Mouse (Mus musculus): ENCODE measurements around the gene Stk24.

Stk24 gene

DNA sequence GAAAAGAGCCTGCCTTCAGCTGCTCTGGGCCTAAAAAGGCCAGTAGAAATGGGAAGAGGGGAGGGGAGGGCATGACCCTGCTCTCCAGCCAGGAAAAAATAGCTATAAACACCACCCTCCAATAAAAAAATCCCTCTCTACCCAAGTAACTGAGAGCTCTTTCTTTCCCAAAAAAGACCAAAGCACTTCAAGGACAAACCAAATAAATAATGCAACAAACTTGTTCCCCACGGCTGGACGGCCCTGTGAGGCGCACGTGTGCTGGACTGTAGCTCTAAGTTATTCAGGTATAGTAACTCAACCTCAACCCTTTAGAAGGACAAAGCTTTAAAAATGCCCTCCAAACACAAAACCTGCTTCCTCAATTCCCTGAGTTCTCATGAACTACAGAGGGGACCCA is 28.1 kb downstream of the Stk24 start:
- no peak for DNase-seq (ENCODE audit: low read depth, low spot score)

DNA sequence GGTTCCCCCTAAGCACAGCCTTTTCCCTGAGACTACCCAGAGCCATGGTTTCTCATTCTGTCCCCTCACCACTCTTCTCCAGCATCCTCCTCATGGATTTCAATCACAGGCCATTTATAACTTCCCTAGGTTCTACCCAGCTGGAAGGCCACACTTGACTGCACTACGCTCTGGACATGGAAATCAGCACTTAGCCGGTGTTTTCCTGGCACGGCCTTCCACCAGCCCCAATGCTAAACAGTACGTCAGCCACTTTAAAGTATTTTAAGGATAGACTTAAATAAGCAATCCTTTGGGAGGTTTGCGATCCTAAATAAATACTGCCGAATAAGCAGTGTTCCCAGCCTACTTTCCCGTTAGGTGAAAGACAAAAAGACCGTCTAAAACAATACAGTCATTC is 29.8 kb downstream of the Stk24 start:
- no peak for DNase-seq (ENCODE audit: low read depth, low spot score)

DNA sequence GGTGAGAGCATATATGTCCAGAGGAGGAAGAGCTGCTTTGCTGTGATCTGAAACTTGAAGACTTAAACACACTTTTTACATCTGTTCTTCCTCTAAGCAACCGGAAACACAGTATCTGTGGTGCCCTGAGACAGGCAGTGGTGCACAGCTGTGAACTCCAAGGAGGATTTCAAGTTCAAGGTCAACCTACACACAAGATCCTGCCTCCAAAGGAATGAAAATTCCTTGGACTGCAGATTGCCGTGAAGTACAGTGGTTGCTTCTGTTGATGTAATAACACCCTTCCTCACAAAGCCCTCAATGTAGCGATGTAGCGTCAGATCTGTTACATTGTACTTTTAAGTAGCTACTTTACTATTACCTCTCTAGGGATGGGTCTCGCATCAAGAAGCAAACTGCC is 30.5 kb downstream of the Stk24 start:
- no peak for DNase-seq (ENCODE audit: low read depth, low spot score)

DNA sequence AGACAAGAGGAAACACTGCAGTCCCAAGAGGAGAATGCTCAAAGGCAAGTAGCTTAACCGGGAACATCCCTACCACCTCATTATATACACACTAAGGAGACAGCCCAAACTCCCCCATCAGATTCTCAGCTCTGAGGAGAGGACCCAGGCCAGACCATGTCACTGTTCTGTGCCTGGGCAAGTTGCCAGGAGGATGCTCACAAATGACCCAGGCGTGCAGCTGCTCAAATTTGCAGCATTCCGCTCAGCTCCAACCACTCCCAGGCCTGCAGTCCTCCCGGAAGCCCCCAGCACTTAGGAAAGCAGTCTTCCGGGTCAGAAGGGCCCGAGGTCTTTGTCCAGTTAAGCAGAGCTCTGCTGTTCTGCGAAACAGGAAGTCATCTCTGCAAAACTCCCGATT is 31.6 kb downstream of the Stk24 start:
- DNase-seq (ENCODE audit: low read depth, low spot score): no peak

DNA sequence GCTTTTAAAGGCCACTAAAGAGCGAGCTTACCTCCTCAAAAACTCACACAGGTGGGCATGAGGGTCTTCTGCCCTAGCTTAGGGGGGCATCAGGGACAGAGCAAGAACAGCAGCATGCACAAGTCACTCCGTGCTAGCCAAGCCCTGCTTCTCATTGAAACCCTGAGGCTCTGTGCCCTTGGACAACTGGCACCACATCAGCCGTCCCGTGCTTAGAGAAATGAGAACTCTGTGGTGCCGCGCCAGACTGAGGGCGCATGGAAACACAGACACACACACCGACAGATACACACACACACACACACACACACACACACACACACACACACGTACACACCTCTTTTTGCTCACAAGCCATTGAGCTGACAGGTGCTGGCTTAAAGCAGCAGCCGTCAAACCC is 32.7 kb downstream of the Stk24 start:
- DNase-seq (ENCODE audit: low read depth, low spot score): no peak

DNA sequence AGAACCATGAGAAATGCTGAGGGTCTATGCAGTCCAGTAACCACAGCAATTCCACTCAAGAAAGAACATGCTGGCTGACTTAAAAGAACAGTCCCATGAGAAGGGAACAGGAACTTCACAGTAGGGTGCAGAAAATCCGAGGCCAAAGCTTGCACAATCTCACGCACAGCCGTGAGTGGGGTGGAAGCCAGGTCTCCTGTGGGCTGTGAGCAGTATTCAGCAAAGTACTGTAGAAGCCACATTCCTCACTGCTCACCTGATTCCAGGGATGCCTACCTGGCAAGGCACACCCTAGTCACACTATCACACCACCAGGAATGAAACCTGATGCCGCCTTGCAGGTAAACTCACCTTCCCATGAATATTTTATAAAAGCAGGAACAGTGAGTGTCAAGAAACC is 33.2 kb downstream of the Stk24 start:
- no peak for DNase-seq (ENCODE audit: low read depth, low spot score)

DNA sequence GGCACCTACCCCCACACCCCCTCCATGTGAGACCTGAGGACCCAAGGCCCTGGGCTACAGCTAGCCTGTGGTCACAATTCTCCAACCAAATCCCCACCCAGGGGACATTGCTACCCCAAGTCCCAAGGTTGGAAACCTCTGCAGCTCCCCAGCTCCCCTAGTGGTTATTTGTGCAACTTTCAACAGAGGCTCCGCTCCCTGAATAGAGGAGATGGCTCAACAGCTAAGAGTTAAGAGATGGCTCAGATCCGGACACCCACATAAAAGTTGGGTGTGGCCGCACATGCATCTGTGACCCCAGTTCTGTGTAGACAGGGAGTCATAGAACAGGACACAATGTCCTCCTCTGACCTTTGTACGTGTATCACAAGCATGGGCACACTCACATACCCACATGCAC is 33.8 kb downstream of the Stk24 start:
- no peak for DNase-seq (ENCODE audit: low read depth, low spot score)

DNA sequence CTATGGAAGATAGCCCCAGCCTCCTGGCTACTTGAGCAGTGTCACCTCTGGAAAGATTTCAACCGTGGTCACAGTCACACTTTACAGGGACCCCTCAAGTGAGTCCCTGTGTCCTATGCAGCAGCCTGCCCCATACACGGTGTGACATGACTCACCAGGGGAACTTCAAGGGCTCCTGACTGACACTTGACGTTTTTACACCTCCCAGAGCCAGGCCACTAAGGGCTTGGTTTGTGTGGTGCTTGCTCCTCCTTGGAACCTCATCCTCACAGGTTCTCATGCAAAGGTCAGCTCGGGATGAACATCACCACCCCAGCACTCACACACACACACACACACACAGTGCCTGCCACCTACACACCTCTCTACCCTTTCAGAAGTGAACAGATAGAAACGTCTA is 34.9 kb downstream of the Stk24 start:
- no peak for DNase-seq (ENCODE audit: low read depth, low spot score)

DNA sequence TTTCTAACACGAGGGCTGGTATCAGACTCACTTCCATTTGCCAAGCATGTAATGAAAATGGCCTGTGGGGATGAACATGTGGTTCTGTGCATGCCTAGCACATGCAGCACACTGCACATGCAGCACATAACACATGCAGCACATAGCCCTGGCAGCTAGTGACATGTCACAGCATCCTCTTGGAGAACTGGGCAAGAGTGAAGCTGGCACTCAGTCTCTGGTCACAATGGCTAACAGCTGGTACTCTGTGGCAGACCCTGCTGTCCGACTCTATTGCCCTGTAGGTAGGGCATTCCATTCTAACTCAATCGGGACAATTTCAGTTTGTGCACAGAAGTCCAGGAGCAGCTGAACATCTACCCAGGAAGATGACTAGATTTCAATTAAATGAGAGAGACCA is 36.9 kb downstream of the Stk24 start:
- no peak for DNase-seq (ENCODE audit: low read depth, low spot score)

DNA sequence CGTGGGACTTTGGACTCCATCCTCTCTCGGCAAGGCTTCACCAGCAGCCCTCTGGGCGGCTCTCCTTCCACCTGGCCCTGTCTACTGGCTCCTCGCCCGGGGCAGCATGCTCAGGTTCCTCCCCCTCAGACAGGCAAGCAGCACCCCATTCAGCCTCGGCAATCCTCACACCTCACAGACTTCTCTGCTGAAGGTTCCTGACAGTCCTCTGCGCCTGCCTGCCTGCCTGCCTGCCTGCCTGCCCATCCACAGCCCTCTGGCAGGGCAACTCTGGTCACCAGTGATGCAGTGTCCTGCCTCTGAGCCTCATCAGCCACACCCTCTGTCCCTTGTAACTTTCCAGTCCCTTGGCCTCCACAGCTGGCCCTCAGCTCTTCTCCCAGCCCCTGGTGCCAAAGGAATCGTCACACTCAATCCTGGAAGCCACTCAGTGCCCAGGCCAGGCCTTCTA is 39.8 kb downstream of the Stk24 start:
- no peak for DNase-seq (ENCODE audit: low read depth, low spot score)

DNA sequence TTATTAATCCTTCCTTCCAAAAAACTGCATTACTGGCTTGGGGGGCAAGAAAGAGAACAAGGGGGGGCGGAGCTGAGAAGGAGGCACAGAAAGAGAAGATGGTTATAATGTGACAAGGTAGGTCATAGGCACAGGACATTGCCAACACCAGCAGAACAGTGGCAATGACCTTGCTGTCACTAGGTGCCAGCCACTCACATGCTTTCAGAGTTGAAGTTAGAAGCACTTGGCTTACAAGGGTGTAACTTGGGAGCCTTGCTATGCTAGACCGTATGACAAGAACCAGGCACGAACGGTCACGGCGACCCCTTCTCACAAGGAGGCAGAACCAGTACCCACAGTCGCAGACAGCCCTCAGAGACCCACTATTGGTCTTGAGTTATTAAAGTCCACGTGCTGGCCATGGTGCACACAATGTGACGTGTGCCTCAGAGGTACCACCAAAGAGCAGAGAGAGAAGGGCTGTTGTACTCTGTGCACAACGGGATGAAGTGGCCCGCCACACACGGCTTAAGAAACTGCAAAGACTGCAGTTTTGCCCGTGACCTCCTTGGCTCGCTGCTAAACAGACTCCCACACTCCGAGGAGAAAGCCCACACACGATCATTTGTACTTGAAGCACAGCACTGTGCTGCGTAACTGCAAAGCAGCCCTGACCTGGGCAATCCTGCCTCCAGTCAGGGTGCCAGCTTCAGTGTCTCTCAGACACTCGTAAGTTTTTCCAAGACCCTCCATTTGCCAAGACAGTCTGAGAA is 40.8 kb downstream of the Stk24 start:
- no peak for DNase-seq (ENCODE audit: low read depth, low spot score)

DNA sequence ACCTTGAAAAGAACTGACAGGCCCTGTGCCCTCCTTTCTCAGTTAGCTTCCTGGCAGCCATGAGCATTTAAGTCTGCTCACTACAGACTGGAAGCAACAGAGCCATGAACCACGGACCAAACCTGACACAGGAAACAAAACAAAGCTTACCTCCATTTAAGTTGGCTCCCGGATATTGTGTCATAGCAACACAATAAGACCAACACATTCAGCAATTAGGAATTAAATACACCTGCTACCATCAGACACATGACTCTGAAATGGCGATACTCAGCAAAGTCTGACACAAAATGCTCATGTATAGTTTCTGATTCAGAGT is 49.8 kb downstream of the Stk24 start:
- DNase-seq (ENCODE audit: low read depth, low spot score): no peak

DNA sequence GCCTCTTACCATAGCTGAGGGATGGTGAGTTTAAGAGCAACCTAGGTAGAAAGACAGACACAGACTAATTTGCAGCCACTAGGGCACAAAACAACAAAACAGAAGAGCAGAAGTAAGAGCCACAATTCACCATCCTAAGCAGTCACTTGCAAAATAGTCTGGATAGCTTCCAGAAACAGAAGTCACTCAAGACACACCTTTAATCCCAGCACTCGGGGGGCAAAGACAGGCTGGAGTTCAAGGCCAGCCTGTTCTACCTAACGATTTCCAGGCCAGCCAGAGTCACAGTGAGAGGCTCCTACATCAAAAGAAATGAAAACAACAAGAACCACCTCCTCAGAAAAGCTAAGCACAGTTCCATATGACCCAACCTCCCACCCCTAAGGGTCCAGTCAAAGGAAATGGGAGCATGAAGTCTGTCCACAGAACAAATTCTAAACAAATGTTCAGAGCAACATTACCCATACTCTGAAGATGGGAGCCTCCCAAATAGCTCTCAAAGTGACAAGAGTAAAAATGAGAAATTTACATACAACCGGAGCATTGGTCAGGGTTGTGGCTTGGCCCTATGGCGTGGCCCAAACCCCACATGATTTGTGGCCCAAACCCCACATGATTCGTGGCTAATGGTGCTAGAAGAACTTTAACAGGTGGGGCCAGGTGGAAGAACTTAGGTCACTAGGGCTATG is 50.3 kb downstream of the Stk24 start:
- DNase-seq (ENCODE audit: low read depth, low spot score): no peak

DNA sequence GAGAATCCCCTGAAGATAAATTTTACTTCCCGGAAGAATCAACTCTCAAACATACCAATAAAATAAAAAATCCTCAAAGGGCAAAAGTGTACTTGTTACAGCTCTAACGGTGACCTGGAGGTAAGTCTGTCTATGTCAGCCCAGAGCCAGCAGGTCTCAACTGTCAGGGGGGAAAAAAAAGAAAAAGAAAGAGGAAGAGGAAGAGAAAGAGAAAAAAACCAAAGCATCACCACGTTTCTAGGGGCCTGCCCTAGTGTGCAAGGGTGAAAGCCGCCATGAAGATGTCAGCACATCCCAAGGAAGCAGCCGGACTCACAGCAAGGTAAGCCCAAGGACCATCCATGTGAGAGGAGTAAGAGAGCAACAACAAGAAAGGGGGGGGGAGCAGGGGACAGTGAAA is 50.9 kb downstream of the Stk24 start:
- DNase-seq (ENCODE audit: low read depth, low spot score): no peak

DNA sequence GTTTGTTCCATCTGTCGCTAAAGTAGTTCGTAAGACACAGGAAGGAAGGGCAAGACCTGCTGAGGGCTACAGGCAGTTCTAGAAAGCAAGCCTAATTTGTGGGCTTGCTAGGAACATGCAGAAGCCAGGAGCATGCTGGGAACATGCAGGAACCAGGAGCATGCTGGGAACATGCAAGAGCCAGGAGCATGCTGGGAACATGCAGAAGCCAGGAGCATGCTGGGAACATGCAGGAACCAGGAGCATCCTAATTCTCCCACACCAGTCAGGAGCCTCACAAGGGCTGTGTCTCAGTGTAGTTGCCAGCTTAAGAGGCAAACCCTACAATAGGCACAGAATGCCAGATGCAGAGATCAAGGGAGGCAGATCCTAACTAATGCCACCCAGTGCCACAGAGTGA is 53.4 kb downstream of the Stk24 start:
- DNase-seq (ENCODE audit: low read depth, low spot score): no peak

DNA sequence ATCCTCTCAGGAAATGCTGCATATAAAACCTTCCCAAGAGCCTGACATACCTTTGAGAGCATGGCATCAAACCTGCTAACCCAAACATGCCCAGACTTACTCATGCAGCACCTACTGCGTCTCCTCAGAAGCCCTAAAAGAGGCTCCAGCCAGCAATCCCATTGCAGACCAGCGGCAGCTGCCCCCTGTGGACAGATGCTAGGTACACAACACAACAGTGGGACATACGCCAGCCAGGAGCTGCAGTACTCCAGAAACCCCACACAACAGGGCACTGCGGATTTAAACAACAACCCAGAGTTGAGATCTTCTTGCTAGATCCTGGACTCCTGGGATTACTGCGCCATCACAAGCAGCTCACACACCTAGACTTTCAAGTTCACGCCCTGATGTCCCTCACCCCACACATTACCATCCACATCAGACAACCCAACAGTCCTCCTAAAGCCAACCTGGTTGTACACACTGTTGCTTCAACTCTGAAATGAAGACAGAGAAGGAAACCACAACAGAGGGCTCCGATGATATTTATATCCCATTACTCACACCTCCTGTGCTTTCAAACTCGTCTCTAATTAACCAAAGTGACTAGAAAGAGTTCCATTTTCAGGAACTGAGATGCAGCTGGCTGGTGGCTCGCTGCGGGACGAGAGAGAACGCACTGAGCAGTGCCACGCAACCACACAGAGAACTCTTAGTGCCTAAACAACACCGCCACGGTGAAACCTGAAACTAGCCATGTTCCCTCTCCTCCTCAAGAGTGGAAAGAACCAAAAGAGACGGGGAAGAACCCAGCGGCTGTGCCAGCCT is 55.1 kb downstream of the Stk24 start:
- no peak for DNase-seq (ENCODE audit: low read depth, low spot score)

DNA sequence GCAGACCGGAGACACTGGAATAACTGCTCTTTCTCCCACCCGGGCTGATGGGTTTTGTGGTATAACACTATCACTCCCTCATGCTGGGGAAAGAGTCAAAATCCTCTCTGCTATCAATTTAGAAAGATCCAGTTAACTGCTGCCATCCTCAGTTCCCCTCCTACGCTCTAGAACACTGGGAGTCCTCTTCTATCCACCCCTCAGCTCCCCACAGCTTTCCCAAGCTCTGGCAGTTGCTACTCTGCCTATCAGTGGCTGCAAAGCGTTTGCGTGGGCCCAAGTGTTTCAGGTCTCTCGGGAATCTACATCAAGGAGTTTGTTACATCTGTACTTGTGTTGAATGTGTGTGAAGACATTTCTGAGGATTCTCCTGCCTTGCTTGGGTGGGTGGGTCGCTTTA is 57.2 kb downstream of the Stk24 start:
- DNase-seq (ENCODE audit: low read depth, low spot score): no peak

DNA sequence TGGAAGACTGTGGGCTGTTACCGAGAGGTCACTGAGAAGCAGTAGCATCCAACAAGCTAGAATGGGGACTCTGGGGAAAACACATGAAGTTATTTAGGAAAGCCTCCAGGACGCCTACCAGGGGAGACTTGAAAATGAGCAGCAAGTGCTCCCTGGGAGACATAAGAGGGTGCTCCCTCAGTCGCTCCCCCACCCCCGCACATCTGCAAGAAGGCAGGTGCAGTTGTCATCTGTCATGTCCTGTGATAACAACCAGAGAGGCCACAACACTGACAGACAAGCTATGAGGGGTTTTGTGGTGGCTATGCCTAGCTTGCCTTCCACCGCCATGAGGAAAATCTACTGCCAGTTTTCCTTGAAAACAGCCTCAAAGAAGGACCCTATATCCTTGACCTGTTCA is 57.7 kb downstream of the Stk24 start:
- no peak for DNase-seq (ENCODE audit: low read depth, low spot score)

DNA sequence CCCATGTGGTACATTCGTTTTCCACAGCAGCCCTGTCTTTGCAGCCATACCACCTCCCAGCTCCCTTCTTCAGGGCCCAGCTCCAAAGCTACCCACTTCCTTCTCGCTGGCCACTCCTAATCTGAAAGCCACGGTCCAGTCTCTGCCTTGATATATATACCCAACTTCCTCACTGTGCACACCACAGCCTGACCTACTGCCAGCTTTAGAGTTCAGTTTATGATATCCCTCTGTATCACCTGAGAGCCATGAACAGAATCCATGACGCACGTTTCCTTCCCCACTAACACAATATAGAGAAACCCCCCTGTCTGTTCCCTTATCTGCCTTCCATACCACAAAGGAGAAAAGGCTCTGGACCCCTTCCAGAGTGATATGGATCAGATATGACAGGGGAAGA is 61.4 kb downstream of the Stk24 start:
- no peak for DNase-seq (ENCODE audit: low read depth, low spot score)

DNA sequence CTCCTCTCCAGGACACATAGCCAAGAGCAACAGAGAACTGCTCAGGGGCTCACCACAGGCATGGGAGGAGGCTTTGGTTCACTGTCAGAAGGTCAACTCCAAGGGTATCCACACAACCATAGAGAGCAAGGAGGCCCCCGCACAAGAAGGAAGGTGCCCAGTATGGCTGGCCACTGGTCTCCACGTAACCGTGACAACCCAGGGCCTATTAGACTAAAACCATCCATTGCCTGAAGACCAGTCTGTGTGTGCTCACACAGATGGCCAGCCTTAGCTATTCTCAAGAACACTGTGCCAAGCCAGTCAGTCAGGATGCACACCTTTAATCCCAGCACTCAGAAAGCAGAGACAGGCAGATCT is 62.5 kb downstream of the Stk24 start:
- no peak for DNase-seq (ENCODE audit: low read depth, low spot score)

DNA sequence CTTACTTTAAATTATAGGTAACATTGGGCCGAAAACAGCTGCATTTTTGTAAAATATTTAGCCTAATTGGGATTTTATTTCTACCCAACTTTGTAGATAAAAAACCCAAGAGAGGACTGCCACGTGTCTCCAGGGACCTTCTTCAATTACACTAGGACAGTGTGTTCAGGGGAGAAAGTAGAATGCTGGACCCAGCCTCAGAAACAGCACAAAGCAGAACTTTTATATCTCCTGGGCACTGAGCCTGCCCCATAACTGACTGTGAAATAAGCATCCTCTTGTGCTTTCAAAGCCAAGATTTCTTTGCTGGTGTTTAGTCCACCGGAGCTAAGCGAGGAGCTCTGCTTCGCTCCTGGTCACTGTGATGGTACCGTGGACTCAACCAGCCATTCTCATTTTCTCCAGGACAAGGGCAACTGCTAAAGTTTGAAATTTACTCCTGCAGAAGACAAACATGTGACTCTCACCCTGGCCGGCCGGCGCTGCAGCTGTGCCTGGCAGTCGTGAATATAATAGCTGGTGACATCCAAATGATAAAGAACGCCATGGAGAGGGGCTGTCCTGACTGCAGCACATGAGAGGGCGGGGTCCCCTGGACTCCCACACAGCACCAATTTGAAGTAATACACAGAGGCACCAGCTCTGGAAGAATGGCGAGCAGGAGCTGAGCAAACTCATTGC is 63.0 kb downstream of the Stk24 start:
- no peak for DNase-seq (ENCODE audit: low read depth, low spot score)

DNA sequence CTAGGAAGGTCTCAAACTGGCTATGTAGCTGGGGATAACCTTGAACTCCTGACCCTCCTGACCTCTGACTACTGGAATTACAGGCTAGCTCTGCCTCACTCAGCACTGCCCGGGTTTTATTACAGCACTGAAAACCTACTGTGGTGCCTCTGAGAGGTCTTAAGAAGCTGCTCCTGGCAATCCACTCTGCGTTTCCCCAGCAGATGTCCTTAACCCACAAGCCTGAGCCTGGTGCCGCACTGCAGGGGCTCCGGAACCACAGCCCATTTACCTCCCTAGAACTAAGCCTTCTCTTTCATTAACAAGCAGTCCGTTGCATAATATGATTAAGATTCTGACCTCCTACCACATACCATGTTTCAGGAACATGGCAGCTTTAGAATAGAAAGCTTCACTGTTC is 63.7 kb downstream of the Stk24 start:
- DNase-seq (ENCODE audit: low read depth, low spot score): no peak
